Mouse (Mus musculus): ENCODE data around the gene Tmem11.

- no peak for TF ChIP-seq CTCF (IDR thresholded peaks at IDR 0.05; ENCODE audit: control insufficient read depth, insufficient read depth, insufficient read length)
- TF ChIP-seq MAX (IDR thresholded peaks at IDR 0.05): no peak
- no peak for TF ChIP-seq CEBPB (IDR thresholded peaks at IDR 0.05; ENCODE audit: low read depth)
- no peak for TF ChIP-seq MYOD1 (IDR thresholded peaks at IDR 0.05; ENCODE audit: control insufficient read depth, insufficient read length, low read depth)
- no peak for TF ChIP-seq USF1 (IDR thresholded peaks at IDR 0.05; ENCODE audit: low read depth)
These were observed 6.0 kb downstream of the Tmem11 start for GRCm38 (mm10) chr11:60873101-60873500.
